Mouse (Mus musculus) olfactory bulb, adult 2 months (tissue): ENCODE measurements around the gene Adgre4. TPM values are rescaled to one million over a fixed set of nuclear protein-coding genes. Genes with fewer than 3 reads are reported as not detected.

ENCODE experiments used
- H3K27ac ChIP-seq: fragments of 200-500 bp; 2 replicates; pipeline ENCODE4 v1.5.1; 2012; ENCODE audit warnings: low read depth, low read length; ENCODE audit not compliant: insufficient read depth
- H3K4me1 ChIP-seq: fragments of 200-500 bp; 2 replicates; pipeline ENCODE4 v1.6.1; 2012; ENCODE audit warnings: low read length; ENCODE audit not compliant: control insufficient read depth, insufficient read depth
- H3K4me3 ChIP-seq: fragments of 200-500 bp; 2 replicates; pipeline ENCODE4 v1.5.1; 2012; ENCODE audit warnings: mild to moderate bottlenecking, low read depth, low read length, moderate library complexity; ENCODE audit not compliant: insufficient read depth
- CTCF ChIP-seq: fragments of 200-500 bp; IDR thresholded peaks from 2 replicates; pipeline ENCODE4 v1.5.1; 2012; ENCODE audit warnings: low read depth, mild to moderate bottlenecking, low read length, moderate library complexity; ENCODE audit not compliant: insufficient read depth
- POLR2A ChIP-seq: fragments of 200-500 bp; IDR thresholded peaks from 2 replicates; pipeline ENCODE4 v1.6.1; 2012; ENCODE audit warnings: mild to moderate bottlenecking, low read depth, low read length, moderate library complexity; ENCODE audit not compliant: insufficient read depth
- WGBS: fragments of 180-500 bp; shearing (Covaris S2); methylation state at CpG from one replicate; pipeline ENCODE4 v1.1.7; 2018; 5-methylcytosine and 5-hydroxymethylcytosine counted together
- polyA plus RNA-seq: library from polyadenylated mRNA; stranded (reverse); fragments of >200 nt; gene quantifications from 2 replicates; pipeline ENCODE4 v1.2.4, GENCODE M21; 2012; ENCODE audit warnings: low replicate concordance; ENCODE audit not compliant: missing spikeins, insufficient read depth, insufficient read length

The Adgre4 gene
- not detected in 2 replicates for polyA plus RNA-seq

DNA sequence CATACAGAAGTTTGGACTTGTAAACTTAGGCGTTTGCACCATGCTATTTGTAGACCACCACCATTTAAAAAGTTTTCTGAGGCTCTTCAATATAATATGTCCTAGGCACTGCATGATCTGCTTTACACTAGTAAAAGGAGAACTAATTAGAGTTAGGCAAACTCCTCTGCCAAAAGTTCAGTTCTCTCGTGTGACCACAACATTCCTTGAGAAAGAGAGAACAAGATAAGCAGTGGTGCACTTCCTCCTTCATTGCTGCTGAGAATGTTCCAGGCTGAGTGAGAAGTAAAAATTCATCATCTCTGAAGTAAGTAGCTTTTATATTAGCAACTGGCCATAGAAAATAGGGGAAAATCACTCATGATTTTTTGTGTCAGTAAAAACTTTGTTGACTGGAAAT, at the start of gene Adgre4:
TSS of gene Adgre4 (plus strand) at position 199 of the 400 bp plus-strand sequence.
- Histone ChIP-seq H3K4me3 (no peak within 1 kb of the TSS), H3K4me1 (no peaks in the 10 kb centered on the region), H3K27ac (no peak within 1 kb of the TSS)
- 69% methylated on average over 2 of the region's 2 CpGs for WGBS
- no peak for TF ChIP-seq CTCF
- no peak for TF ChIP-seq POLR2A

GRCm38 (mm10) chr17:55702161-55702820, 47.5 kb upstream of the Adgre4 start:
- no peak for TF ChIP-seq CTCF
- TF ChIP-seq POLR2A, result no peak
- H3K4me1 ChIP-seq, result no peaks in the 10 kb centered on the region
- WGBS, result 64% methylated on average over 3 of the region's 3 CpGs
- H3K27ac ChIP-seq, result no peak overlapping the region
- H3K4me3 ChIP-seq, result no peak overlapping the region

- TF ChIP-seq POLR2A (no peak), CTCF (no peak)
- no peak overlapping the region for H3K27ac ChIP-seq
- H3K4me3 ChIP-seq, result no peak overlapping the region
- H3K4me1 ChIP-seq, result no peaks in the 10 kb centered on the region
- WGBS, result 82% methylated on average over 5 of the region's 5 CpGs
Observed at GRCm38 (mm10) chr17:55702865-55703264, 46.9 kb upstream of the Adgre4 start.

DNA sequence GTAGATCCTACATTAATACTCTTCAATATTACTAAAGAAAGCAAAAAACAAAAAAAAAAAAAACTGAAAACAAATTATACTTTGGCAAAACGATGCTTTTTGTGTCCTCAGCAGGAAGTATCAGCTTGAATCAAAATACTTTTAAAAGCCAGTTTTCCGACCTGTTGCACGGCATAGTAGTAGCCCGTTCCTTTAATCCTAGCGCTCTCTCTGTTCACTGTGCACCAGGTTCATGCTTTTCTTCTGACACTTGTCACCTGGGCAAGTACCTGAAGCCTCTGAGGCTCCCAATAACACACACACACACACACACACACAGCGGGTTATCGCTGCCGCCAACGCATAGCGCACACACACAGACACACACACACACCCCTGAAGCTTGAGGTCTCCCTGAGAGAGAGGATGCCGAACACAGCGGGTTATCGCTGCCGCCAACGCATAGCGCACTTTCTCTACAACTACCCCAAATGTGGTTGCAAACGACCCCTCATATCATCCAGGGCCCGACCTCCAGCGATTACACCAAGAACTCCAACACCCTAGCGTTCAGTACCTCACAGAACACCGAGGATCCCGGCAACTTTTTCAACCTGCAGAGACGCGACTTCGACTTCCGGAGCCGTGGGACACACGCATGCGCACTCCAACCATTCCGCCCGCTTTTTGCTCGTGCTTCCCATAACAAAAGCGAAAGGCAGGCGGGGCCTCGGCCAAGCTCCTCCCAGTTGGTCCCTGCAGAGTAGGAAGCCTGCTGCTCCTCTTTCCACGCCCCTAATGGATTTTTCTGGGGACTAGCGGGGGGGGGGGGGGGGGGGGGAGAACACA, 37.6 kb upstream of the Adgre4 start, which contains the start of gene Pot1b:
TSS of gene Pot1b (minus strand) at position 645 of the 828 bp plus-strand sequence.
- Histone ChIP-seq H3K4me3 (peak within 1 kb of the TSS; percentile 85), H3K27ac (no peak within 1 kb of the TSS), H3K4me1 (no peaks in the 10 kb centered on the region)
- WGBS, result under 1% methylated on average over 37 of the region's 37 CpGs
- 0 out of 2 replicates have a peak, but pooled peaks have one; percentile 30 for TF ChIP-seq POLR2A
- TF ChIP-seq CTCF, result peak; percentile 40; the same call in 1 of the 2 replicates

DNA sequence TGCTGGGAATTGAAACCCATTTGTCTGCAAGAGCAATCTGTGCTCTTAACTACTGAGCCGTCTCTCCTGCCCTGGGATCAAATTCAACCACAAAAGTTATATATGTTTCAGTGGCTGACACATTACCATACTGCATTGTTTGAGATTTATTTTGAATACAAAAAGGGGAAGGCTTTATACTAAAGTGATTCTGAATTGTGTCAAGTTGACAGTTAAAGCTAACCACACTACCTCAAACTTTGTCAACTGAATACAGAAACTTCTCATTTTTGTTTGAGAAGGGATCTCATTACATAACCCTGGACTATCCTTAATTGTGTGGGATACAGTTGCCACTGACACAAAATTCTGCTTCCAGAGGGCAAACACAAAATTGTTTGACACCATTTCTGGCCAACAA, 28.5 kb upstream of the Adgre4 start:
- Histone ChIP-seq H3K27ac (no peak overlapping the region), H3K4me3 (no peak overlapping the region), H3K4me1 (no peaks in the 10 kb centered on the region)
- 76% methylated on average over 1 of the region's 1 CpGs for WGBS
- TF ChIP-seq CTCF, result no peak
- TF ChIP-seq POLR2A, result no peak

DNA sequence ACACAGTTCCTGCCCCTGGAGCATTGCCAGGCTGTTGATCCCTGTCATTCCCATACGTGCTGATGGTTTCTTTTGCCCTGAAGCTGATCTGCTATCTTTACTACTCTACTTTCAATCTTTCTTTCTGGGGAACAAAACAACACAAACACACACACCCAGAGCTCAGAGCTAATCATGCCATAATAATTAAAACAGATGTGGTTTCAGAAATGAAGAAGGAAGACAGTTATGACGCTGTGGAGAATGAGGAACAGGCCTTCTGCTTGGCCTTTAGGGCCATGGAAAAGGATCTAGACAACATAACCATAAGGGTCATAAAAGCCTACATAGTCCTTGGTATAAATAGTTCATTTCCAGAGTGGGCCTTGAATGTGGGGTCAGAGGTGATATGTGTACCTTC, 27.5 kb upstream of the Adgre4 start:
- WGBS, result 72% methylated on average over 2 of the region's 2 CpGs
- no peak overlapping the region for H3K27ac ChIP-seq
- no peak for TF ChIP-seq CTCF
- H3K4me3 ChIP-seq, result no peak overlapping the region
- no peaks in the 10 kb centered on the region for H3K4me1 ChIP-seq

DNA sequence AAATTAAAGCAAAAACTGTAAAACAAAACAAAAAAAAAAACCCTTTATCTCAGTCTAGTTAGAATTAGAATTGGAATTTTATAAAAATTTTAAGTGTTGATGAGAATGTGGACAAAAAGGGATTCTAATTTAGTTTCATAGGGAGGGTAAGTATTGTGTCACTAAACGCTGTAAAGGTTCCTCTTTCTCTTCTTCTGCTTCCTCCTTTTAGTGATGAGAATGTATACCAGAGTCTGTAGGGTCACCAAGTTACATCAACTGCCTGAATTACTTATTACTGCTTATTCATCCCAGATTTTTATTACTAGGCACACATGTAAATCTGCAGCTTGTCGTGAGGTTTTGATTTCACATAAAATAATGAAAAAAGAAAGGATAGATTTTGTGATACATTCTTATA, 23.6 kb upstream of the Adgre4 start:
- no peak overlapping the region for H3K4me3 ChIP-seq
- H3K27ac ChIP-seq, result no peak overlapping the region
- 72% methylated on average over 2 of the region's 2 CpGs for WGBS
- no peaks in the 10 kb centered on the region for H3K4me1 ChIP-seq
- no peak for TF ChIP-seq POLR2A
- no peak for TF ChIP-seq CTCF

GRCm38 (mm10) chr17:55736675-55737074, 13.1 kb upstream of the Adgre4 start:
- WGBS, result 83% methylated on average over 1 of the region's 1 CpGs
- Histone ChIP-seq H3K27ac (no peak overlapping the region), H3K4me3 (no peak overlapping the region), H3K4me1 (no peaks in the 10 kb centered on the region)
- TF ChIP-seq CTCF (no peak), POLR2A (no peak)

- H3K4me3 ChIP-seq, result no peak overlapping the region
- no peak overlapping the region for H3K27ac ChIP-seq
- no peaks in the 10 kb centered on the region for H3K4me1 ChIP-seq
- TF ChIP-seq CTCF, result no peak
- TF ChIP-seq POLR2A, result no peak
- 83% methylated on average over 2 of the region's 2 CpGs for WGBS
Observed at GRCm38 (mm10) chr17:55751170-55751569, 1.4 kb downstream of the Adgre4 start.
